Mouse (Mus musculus): Measurements from ENCODE around the gene Txndc12.

DNA sequence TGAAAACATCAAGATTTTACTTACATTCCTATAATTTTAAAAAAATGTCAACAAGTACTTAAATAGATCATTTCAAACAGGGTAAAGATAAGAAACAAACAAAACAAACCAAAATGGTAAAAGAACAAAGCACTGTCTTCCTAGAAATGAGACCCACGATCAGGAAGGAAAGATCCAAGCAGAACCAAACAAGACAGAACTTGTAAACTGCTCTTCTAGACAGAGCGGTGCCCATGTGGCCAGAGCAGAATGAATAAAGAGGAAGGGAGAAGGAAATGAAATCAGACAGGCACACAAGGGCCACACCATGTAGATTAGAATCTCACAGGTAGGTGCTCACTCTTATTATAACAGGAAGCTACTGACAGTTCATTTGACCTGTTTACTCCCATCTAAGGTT, 7.8 kb upstream of the Txndc12 start:
- TF ChIP-seq CTCF (IDR thresholded peaks at IDR 0.05; ENCODE audit: low read depth, low read length): no peak
- TF ChIP-seq POLR2A (IDR thresholded peaks at IDR 0.05; ENCODE audit: borderline replicate concordance, low read depth, low read length): no peak
